Mouse (Mus musculus) kidney, postnatal 0 days (tissue): Measurements from ENCODE around the gene Wdsub1. TPM values are rescaled to one million over a fixed set of nuclear protein-coding genes. Genes with fewer than 3 reads are reported as not detected.

Experiments
- ATAC-seq: fragments of 200-750 bp; cut with Nextera tagmentation; replicated peaks from 2 replicates; pipeline ENCODE4 v1.8.0; 2017; ENCODE audit warnings: low read depth, moderate number of reproducible peaks, moderate TSS enrichment, moderate library complexity; ENCODE audit not compliant: low FRiP score
- DNase-seq: peaks from one replicate; pipeline ENCODE4 v3.0.0-alpha.2; 2016; ENCODE audit warnings: low spot score
- H3K27ac ChIP-seq: fragments of 300-500 bp; sonication (generic); 2 replicates; pipeline ENCODE4 v1.5.1; 2014; ENCODE audit warnings: mild to moderate bottlenecking
- H3K27me3 ChIP-seq: fragments of 300-500 bp; sonication (generic); 2 replicates; pipeline ENCODE4 v1.6.1; 2014; ENCODE audit warnings: low read length, mixed read lengths; ENCODE audit not compliant: insufficient read depth
- H3K36me3 ChIP-seq: fragments of 300-500 bp; sonication (generic); 2 replicates; pipeline ENCODE4 v1.6.1; 2014; ENCODE audit warnings: low read length, mixed read lengths; ENCODE audit not compliant: insufficient read depth
- H3K4me1 ChIP-seq: fragments of 300-500 bp; sonication (generic); replicated peaks from 2 replicates; pipeline ENCODE4 v1.6.1; 2014; ENCODE audit warnings: antibody characterized with exemption, low read length, mixed read lengths; ENCODE audit not compliant: insufficient read depth
- H3K4me2 ChIP-seq: fragments of 300-500 bp; sonication (generic); 2 replicates; pipeline ENCODE4 v1.6.1; 2014; ENCODE audit warnings: mild to moderate bottlenecking, low read length, moderate library complexity, mixed read lengths
- H3K4me3 ChIP-seq: fragments of 300-500 bp; sonication (generic); replicated peaks from 2 replicates; pipeline ENCODE4 v1.5.1; 2014; ENCODE audit warnings: low read depth, low read length
- H3K9ac ChIP-seq: fragments of 300-500 bp; sonication (generic); 2 replicates; pipeline ENCODE4 v1.6.1; 2014; ENCODE audit warnings: low read depth, low read length
- H3K9me3 ChIP-seq: fragments of 300-500 bp; sonication (generic); replicated peaks from 2 replicates; pipeline ENCODE4 v1.6.1; 2016; ENCODE audit warnings: low read length, inconsistent platforms, mixed read lengths
- CTCF ChIP-seq: IDR thresholded peaks from 2 replicates; pipeline ENCODE4 v1.5.1; 2016; ENCODE audit warnings: antibody characterized with exemption, low read depth, mild to moderate bottlenecking, moderate library complexity
- WGBS: fragments of 180-500 bp; shearing (Covaris S2); extraction: QIAGEN DNeasy Blood & Tissue Kit; methylation state at CpG from one replicate; pipeline ENCODE4 v1.1.7; 2014; 5-methylcytosine and 5-hydroxymethylcytosine counted together
- polyA plus RNA-seq: library from polyadenylated mRNA; unstranded; fragments of >200 nt; fragmentation: Nextera tagmentation; extraction: Ambion mirVana; gene quantifications from 2 replicates; pipeline ENCODE4 v1.2.1, GENCODE M21; 2015

Wdsub1 gene
- polyA plus RNA-seq, 1 experiment from 2014 or later, result 39.2 TPM

DNA sequence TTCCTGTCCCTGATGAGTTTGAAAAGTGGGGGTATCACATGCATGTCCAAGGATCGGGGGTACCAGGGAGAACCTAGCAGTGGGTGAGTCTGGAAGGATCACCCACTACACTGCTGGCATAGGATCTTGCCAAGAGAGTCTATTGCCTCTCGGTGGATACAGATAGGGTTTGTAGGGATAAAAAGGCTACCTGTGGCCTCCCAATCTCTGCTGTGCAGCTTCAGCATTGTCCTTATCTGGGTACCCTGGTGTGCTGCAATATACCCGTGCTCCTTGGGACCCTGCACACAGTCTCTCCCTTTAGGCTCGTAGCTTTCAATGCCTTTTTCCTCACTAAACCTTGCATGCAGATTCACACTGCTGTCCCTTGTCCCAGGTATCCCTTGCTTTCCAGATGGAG, 73.8 kb downstream of the Wdsub1 start:
- WGBS, result 93% methylated on average over 4 of the region's 4 CpGs
- Histone ChIP-seq H3K9ac (no peak overlapping the region), H3K4me3 (no peak overlapping the region), H3K27ac (no peak overlapping the region), H3K27me3 (no peaks in the 10 kb centered on the region), H3K4me1 (0 out of 2 replicates have a peak, but pooled peaks cover 4% of the 10 kb centered on the region), H3K36me3 (peaks cover 42% of the 10 kb centered on the region), H3K4me2 (no peak overlapping the region), H3K9me3 (no peaks in the 10 kb centered on the region)
- ATAC-seq (no peak), DNase-seq (no peak)
- TF ChIP-seq CTCF, result no peak

DNA sequence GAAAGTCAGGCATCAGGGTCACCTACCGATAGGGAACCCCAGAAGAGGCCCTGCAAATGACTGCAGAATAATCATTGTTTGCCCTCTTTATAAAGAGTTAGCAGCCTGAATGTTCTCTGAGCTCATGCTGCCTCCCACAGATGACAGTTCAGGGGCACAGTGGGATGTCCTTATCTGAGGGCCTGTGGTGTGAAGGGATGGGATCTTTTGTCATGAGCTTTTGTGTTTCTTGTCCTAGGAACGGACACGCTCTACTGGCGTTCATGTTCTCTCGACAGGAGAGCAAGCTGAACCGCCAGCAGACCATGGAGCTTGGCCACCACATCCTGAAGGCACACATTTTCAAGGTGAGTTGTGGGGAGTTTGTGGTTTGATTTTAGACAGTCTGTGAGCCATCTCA, 76.4 kb downstream of the Wdsub1 start:
- DNase-seq (peak; percentile 42), ATAC-seq (no peak)
- H3K4me2 ChIP-seq, result no peak overlapping the region
- no peaks in the 10 kb centered on the region for H3K9me3 ChIP-seq
- no peaks in the 10 kb centered on the region for H3K27me3 ChIP-seq
- no peak overlapping the region for H3K27ac ChIP-seq
- no peak for TF ChIP-seq CTCF
- no peak overlapping the region for H3K9ac ChIP-seq
- peaks cover 55% of the 10 kb centered on the region for H3K36me3 ChIP-seq
- 0 out of 2 replicates have a peak, but pooled peaks cover 4% of the 10 kb centered on the region for H3K4me1 ChIP-seq
- H3K4me3 ChIP-seq, result no peak overlapping the region
- WGBS, result 62% methylated on average over 6 of the region's 6 CpGs

DNA sequence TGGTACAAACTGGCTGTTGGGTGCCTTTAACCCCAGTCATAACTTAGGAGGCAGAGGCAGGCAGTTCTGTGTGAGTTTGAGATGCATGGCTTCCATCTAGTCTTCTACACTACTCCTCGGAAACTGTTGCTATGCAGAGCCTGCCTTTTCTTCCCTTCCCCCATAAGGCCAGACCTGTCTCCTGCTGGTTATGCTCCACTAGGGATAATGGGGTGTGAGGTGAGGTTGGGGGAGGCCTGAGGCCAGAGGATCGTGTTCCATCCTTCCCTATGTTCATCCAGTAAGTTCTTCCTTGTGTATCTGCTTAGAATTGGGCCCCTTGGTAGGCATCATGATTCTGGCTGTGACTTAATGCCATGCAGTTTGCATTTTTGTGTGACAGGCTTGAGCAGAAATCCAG, 76.8 kb downstream of the Wdsub1 start:
- WGBS, result 51% methylated on average over 2 of the region's 2 CpGs
- Histone ChIP-seq H3K36me3 (peaks cover 53% of the 10 kb centered on the region), H3K9ac (no peak overlapping the region), H3K4me1 (0 out of 2 replicates have a peak, but pooled peaks cover 4% of the 10 kb centered on the region), H3K4me2 (no peak overlapping the region), H3K4me3 (no peak overlapping the region), H3K27ac (no peak overlapping the region), H3K9me3 (no peaks in the 10 kb centered on the region), H3K27me3 (no peaks in the 10 kb centered on the region)
- ATAC-seq (peak; percentile 63), DNase-seq (peak; percentile 54)
- TF ChIP-seq CTCF, result no peak

GRCm38 (mm10) chr2:59802722-59803387, 79.5 kb downstream of the Wdsub1 start:
- H3K9ac ChIP-seq, result no peak overlapping the region
- no peak for DNase-seq
- peaks cover 49% of the 10 kb centered on the region for H3K36me3 ChIP-seq
- 0 out of 2 replicates have a peak, but pooled peaks cover 4% of the 10 kb centered on the region for H3K4me1 ChIP-seq
- H3K27ac ChIP-seq, result no peak overlapping the region
- 60% methylated on average over 8 of the region's 8 CpGs for WGBS
- no peaks in the 10 kb centered on the region for H3K27me3 ChIP-seq
- H3K4me3 ChIP-seq, result no peak overlapping the region
- no peak overlapping the region for H3K4me2 ChIP-seq
- 0 out of 2 replicates have a peak, but pooled peaks have one; percentile 11 for ATAC-seq
- no peak for TF ChIP-seq CTCF
- H3K9me3 ChIP-seq, result no peaks in the 10 kb centered on the region
